Mouse (Mus musculus): Measurements from ENCODE around the gene Gipc2.
"Not testable (repeated sequence)": the region's sequence is repeated elsewhere in the genome, so short reads cannot be mapped to it uniquely, and the experiment has no call there.

The Gipc2 gene

DNA sequence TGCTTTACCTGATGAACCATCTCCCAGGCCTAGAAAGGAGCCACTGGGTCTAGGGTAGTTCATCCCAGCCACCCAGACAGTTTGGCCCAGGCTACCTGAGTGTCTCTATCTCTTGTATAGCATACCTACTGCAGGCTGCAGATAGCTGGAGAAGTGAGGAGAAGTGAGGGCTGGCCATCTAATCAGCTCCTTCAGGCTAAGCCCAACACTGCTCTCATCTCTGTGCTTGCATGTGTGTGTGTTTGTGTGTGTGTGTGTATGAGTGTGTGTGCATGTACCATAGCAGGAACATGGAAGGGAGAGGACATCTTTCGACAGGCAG lies 13.6 kb downstream of the Gipc2 start:
- no peak for DNase-seq

DNA sequence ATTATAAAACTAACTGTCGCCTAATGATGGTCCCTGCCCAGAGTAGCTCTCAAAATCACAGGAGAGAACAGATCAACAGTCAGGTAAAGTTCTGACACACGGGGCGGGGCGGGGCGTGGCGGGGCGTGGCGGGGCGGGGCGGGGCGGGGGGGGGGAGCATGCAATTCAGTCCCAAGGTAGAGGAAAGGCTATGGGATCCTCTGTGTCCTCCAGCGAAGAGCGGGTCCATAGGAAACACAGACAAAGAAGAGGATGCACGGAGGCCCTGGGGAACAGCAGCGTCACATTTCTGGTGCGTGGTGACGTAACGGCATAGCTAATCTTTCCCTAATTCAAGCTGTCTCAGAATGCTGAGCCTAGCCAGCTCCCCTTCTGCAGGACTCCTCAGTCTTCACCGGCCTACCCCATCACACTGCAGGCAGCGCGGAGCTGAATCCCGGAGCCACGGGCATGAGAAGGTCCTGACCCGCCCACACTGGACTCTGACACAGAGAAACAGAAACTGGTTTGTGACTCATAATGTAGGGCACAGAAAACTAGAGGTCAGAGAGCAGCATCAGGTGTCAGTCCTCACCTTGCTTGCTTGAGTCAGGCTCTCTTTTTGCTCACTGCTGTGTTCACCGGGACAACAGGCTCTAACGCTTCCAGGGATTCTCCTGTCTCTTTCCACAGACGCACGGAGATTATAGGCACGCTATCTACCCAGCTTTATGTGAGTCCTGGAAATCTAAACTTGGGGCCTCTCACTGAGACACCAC lies 14.1 kb downstream of the Gipc2 start:
- no peak for DNase-seq

DNA sequence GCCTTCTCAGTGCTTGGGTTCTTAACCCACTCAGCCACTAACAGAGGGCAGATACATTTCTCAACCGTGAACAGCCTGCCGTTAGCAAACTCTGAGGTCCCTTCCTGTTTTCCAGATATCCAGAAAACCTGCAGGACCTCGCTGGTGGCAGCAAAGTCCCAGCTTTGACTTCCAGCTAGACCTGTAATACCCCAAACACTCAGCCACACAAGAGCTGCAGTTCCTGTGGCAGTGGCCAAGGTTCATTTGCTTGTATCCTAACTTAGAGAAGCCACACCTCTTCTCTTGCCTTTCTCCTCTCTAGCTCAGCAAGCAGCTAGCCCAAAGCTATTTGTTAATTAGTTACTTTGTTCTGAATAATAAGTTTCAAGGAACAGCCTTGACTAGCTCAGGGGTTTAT lies 16.2 kb downstream of the Gipc2 start:
- DNase-seq, result no peak

DNA sequence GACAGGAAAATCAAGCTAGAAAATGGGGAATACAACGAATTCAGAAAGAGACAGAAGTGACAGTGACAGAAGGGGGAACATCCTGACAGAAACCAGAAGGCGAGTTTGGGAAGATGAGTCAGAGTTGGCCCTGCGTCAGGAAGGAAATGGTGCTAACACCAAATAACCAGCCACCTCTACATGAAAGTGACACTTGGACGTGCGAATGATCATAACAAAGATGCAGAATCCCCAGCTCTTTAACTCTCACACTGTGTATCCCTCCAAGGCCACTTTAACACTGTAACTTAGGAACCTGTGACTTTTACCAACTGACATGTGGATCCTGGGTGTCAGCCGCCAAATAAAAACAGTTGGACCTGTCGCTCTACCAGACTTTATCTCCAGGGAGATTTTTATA lies 16.6 kb downstream of the Gipc2 start:
- peak; percentile 55 for DNase-seq

DNA sequence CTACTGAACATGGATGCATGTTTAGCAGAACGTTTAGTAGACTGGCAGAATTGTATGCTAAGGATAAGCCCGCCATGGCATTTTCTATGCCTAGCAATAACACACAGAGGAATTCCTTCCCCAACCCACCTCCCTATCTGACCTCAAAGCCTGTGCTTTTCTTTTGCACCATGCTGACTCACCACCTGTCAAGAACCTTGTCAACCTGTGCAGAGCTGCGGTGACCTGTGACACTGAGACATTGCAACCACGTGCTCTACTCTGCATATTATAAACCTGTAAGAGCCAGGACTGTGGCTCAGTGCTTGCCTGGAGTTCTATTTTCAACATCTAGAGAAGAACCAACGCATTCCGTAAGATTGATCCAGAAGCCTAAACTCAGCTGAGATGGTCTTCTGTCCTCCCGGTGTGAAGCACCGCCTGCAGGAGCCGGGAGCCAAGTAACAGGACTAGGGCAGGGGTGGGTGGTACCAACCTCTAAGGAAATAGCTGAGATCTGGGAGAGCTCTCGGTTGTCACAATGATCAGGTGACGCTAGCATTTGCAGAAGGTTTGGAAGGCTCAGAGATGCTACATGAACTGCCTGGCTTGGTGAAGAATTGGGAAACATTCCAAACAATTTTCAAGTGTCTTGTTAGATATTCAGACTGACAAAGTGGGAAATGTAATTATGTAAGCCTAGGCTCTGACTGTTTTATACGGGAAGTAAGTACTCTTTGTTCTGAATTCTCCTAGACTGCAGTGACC lies 18.8 kb downstream of the Gipc2 start:
- no peak for DNase-seq

DNA sequence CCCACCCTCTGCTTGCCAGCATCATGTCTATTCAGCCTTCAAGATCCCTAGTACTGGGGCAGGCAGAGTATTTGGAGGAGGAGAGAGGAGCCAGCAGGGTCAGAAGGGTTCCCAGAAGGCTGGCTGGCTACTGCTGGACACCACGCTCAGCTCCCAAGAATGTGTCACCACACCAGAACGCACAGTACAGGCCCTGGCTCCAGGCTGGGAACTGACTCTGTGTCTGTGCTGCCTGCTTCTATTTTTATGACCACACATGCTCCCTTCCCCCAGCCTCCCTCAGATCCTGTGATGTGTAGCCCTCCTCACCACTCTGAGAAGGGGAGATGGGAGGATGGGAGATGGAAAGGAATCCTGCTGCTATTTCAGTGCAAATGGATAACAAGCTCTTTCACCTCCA lies 20.8 kb downstream of the Gipc2 start:
- DNase-seq, result peak; percentile 81

DNA sequence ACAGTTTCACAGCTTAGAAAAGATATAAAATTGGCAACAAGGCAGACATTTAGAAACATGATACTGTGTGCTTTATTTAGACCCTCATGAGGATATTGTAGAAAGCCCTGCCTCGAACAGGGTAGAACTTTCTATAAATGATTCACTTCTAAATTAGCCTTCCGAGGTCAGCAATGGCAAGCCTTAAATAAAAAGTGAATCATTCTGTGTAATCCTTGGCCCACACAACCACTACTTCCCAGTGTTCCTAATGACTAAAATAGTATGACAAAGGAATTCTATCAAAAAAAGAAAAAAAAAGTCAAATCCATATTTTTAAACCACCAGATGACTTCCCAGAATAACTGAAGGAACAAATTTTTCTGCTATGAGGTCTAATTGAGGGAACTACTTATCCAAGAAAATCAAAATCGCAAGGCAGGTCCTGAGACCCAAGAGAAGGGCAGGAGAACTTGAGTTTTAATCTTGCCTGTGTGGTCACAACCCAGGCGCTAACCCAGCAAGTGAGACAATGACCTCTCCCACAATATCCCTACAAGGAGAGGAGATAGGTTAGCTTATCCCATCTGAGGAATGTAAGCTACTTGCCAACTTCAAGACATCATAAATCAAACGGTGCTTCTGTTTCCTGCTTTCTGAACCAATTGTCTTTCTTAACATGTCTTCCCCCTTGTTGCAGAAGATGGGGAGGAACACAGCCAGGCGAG lies 22.9 kb downstream of the Gipc2 start:
- peak; percentile 44 for DNase-seq

DNA sequence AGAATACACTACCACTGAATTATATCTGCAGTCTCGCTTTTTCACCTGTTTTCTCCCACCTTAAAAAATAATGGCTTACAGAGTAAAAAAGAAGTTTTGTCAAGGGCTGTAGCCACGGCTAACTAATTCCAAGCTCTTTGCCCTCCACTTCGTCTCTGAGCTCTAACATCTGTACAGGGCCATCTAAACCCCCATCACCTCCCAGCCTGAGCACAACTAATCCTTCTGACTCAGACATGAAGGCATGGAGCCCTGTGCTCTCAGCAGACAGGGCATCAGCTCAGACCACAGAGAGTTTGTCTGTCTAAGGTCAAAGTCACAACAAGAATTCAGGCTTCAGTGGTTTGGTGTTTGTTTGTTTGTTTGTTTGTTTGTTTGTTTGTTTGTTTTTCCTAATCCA lies 23.9 kb downstream of the Gipc2 start:
- DNase-seq, result no peak

DNA sequence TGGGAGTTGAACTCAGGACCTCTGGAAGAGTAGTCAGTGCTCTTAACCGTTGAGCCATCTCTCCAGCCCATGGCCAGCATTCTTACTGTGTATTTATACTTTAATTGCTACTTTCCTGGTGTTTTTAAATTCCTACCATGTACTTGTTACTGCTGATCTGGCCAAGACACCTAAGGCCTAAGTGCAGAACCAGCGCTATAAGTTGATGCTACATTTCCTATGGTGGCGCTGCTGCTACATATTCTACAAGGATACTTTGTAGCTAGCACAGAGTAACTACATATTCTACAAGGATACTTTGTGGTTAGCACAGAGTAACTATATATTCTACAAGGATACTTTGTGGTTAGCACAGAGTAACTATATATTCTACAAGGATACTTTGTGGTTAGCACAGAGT lies 26.7 kb downstream of the Gipc2 start:
- not testable (repeated sequence) for DNase-seq

DNA sequence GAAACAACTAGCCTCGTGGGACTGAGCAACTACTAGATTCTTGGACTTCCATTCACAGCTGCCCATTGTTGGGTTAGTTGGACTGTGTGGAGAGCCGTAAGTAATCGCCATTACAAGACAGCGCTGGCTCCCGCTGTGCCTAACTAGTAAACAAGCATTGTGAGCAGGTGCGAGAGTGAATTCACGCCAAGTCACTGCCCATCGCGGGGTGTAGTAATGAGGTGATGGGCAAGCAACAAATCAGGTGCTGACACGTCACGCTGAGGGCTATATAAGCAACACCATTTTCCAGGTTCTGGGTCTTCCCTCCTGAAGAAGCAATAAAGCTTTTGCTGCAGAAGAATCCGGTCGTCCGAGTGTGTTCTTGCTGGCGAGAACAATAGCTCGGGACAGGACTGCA lies 29.9 kb downstream of the Gipc2 start:
- not testable (repeated sequence) for DNase-seq

DNA sequence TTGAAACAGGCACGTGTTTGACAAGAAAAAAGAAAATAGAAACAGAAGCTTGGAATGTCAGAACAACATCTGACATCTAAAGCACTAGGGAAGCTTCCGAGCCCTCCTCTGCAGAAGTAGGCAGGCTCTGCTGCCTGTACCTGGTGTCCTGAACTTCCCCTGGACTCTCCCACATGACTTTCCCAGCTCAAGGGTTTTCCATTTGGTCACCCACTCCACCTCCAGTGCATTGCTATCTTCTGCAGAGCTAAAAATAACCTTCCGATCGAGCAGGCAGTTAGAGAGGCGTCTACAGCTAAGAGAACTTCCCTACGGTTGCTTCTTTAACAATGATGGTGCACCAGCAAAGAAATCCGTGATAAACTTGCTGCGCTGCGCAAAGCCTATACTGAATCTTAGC lies 32.4 kb downstream of the Gipc2 start:
- peak; percentile 31 for DNase-seq

DNA sequence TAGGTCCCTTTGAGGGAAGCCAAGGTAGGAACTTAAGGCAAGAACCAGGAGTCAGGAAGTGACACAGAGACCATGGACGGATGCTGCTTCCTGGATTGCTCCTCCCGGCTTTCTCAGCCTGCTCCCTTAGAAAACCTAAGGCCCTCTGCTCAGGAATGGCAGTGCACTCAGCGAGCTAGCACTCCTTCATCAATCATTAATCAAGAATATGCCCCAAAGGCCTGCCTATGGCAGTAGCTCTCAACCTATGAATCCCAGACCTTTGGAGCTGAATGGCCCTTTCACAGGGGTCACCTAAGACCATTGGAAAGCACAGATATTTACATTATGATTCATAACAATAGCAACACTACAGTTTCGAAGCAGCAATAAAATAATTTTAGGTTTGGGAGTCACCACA lies 35.1 kb downstream of the Gipc2 start:
- no peak for DNase-seq

DNA sequence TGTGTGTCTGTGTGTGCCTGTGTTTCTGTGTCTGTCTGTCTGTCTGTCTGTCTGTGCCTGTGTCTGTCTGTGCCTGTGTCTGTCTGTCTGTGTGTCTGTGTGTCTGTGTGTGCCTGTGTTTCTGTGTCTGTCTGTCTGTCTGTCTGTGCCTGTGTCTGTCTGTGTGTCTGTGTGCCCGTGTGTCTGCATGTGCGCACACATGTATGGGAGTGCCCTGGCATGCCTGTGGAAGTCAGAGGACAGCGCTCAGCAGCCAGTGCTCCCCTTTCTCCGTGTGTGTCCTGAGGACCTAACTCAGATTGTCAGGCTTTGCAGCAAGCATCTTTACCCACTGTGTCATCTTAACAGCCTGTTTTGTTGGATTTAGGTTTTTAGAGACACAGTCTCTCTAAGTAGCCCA lies 36.6 kb downstream of the Gipc2 start:
- not testable (repeated sequence) for DNase-seq

DNA sequence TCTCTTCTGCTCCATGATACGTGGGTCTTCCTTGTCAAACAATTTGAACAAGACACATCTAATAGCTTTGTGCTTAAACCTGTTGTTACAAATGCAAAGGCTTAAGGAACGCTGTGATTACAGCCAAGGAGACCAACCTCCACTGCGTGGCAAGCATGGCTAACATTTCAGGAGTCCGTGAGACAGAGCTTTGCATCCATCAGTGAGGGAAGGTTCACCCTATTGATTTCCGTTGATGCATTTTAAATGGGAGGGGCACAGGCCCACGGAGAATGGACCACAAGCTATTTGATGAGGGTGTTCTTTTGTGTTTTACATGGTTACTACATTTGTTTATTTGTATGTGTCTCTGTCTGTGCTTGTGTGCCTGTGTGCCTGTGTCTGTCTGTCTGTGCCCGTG lies 37.4 kb downstream of the Gipc2 start:
- DNase-seq, result no peak

DNA sequence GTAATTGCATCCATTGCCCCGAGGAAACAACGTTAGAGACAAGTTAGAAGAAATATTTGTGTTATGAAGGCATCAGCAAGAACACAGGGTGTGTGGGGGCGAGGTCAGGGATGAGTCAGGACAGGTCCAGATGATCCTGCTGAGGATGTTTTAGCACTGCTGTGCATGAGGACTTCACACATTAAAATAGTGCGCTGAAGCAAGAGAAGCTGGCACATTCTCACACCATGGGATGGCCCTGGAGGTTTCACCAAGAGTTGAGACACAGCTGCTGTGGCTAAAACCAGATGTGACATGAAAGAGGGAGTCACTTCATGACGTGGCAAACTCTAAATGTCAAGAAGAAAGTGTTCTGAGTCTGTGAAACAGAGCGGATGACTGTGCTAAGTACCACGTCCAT lies 38.9 kb downstream of the Gipc2 start:
- no peak for DNase-seq

DNA sequence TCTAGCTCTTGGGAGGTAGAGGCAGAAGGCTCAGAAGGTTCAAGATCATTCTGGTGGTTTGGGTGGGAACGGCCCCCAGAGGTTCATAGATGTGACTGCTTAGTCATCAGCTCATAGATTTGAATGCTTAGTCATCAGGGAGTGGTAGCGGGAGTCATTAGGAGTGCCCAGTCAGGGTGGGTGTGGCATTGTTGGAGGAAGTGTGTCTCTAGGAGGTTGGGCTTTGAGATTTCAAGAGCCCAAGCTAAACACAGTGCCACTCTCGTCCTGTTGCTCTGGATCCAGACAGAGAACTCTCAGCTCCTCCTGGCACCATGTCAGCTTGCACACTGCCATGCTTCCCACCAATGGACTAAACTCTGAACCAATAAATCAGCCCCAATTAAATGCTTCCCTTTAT lies 43.3 kb downstream of the Gipc2 start:
- DNase-seq, result peak; percentile 80

DNA sequence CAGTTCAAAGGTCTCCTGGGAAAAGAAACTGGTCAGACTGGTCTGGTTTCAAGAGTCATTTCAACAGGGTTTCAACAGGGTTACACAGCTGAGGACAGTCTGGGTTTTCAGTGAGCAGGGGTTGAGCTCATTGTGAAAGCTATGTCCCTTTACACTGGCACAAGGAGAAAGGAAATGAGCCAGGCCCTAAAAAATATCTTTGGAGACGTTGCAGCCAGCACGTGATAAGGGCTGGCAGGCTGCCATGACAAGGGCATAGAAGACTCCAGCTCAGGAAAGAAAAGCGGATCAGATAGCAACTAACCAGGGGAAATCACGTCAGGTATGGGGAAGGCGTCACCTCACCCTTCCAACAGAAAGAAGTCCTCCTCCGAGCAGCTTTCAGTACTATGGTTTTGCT lies 43.9 kb downstream of the Gipc2 start:
- DNase-seq, result peak; percentile 89

DNA sequence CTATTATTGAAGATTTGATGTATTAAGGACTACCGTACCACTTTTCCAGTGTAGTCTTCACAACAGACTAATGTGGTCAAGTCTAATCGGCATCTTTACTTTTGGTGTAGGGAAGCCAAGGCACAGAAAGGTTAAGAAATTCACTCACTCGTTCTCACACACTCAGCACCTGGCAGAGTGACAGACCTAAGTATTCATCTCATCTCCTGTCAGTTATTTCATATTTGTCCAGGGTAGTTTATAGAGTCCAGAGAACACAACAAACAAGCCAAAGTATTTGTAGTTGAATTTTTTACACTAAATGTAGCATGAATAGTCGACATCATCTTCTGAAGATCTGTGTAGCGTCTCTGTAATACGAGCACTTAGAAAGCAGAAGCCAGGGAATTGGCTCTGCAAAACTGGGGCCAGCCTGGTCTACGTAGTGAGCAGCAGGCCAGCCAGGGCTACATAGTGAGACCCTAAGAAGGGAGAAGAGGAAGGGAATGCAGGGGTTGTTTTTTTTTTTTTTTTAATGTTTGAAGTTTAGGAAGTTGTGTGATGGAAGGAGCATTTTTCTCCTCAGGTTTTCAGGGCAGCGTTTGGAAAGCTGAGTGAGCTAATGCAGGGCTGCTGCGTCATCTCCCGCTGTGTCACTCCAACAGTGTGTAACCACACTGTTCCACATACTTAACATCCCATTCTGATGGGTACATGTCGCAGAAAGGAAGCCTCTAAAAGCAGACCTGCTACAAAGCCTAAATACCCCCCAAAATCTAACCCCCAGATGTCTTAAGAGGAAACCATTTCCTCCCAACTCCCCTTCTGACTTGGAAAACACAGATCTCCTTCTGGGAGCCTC lies 44.6 kb downstream of the Gipc2 start:
- DNase-seq, result no peak

DNA sequence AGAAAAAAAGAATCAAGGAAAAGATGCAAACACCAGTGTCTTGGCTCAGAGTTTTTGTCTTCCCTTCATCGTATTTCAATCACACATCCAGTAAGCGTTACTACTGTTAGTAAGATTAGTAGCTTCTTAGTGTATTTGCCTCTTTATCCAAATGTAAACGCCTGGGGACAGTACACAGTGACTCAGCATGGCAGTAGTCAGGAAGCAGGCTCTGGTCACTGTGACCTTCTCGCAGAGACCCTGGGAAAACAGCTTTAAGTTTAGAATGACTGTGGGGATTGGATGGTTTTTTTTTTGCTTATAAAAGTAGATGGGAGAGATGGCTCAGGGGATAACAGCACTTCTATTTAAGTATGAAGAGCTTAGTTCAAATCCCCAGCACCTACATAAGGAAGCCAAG lies 46.0 kb downstream of the Gipc2 start:
- no peak for DNase-seq

DNA sequence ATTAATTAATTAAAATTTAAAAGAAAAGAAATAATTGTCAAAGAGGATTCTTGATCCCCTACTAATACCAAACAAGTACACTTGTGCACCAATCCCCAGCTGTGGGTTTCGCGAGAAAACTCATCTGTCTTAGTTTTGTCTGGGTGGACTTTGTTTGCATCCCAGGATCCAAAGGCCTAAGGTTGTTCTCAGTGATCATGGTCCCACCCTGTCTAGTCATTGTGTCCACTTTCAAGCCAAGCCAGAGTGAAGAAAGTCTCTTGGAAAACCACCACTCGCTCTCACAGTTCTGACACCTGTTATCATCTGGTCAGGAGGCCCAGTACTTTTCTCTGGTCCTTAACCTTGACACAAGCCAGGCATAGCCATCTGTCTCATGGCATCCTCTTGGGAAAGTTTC lies 48.1 kb downstream of the Gipc2 start:
- no peak for DNase-seq

DNA sequence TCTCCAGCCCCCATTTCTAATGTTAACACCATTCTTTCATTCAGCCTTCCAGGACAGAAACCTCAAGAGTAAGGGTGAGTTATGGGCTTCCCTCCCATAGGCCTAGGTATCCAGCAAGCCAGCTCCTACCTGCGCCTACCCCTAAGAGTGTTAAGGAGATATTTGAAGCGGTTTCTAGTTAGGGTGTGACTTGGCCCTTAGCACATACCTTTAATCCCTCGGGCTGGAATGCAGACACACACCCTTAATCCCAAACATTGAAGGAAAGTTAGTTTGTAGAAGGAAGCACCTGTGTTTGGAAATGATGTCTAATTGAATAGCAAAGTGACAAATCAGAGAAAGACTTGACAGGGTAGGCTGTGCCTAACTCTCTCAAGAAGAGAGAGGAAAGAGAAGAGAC lies 49.9 kb downstream of the Gipc2 start:
- DNase-seq, result no peak

DNA sequence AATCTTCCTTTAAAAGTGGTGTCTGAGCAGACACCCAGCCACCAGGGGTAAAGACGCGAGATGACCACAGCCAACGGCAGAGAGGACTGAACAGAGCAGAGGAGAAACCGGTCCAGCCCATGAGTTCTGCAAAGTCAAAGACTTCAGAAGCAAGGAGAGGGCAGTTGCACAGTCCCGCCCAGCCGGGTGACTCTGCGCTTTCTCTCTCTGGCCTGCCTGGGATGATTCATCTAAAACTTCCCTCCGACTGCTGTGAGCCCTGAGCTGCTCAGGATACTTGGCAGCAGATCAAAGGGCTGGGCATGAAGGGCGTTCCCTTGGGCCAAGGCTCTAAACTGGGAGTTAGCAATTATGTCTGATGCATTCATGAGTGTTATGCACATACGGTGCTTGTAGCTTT lies 51.2 kb downstream of the Gipc2 start:
- peak; percentile 94 for DNase-seq

DNA sequence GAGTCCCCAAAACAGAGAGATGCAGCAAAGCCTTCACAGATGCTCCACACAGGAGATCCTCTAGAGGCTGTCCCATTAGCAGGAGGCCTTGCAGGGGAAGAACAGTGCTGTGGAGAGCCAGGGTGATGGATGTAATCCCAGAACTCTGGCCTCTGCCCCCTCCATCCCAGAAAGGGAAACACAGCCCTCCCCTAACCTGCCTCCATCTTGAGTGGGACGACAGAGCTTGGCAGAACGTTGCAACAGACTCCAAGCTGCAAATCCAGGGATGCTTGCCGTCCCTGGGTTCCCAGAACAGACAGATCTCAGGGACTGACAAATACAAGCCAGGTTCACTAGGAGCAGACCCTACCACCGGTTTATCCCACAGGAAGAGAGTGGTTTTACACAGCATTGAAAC lies 51.8 kb downstream of the Gipc2 start:
- no peak for DNase-seq

Data from lung, postnatal 10 days (tissue).